Mouse (Mus musculus) CD8-positive naive resting alpha-beta T cell, adult 2 months (primary cell): ENCODE data around the gene Vmn1r55.
A peak's percentile ranks its signal among the peaks of the same experiment; 100 is the strongest.
"Not testable (repeated sequence)": the region's sequence is repeated elsewhere in the genome, so short reads cannot be mapped to it uniquely, and the experiment has no call there.

ENCODE experiments used
- DNase-seq, 2 experiments: peaks; one replicate each; pipeline ENCODE4 v3.0.0; 2022; ENCODE audit warnings: low read depth in 2 of 2, low spot score in 2 of 2

Gene Vmn1r55

GRCm38 (mm10) chr7:5149570-5149969 is at the start of gene Vmn1r55:
Vmn1r55 (minus strand) TSS chr7:5149670.
- DNase-seq: not testable (repeated sequence)

- DNase-seq: not testable (repeated sequence)
Measured at GRCm38 (mm10) chr7:5196647-5197046, 47.2 kb upstream of the Vmn1r55 start, which contains the start of gene Vmn1r56. Vmn1r56 (minus strand) TSS chr7:5196747.

- DNase-seq: peak; percentile 8 to 23
Measured at GRCm38 (mm10) chr7:5125549-5126406, 23.7 kb downstream of the Vmn1r55 start, which contains the start of gene Rasl2-9. Rasl2-9 (minus strand) TSS chr7:5125950.

GRCm38 (mm10) chr7:5125078-5125477 is 24.4 kb downstream of the Vmn1r55 start:
- no peak for DNase-seq

- no peak for DNase-seq
Measured at GRCm38 (mm10) chr7:5116850-5117249, 32.6 kb downstream of the Vmn1r55 start, which contains the start of gene Rfpl4. Rfpl4 (minus strand) TSS chr7:5116950.

GRCm38 (mm10) chr7:5112701-5113100 is 36.8 kb downstream of the Vmn1r55 start:
- no peak for DNase-seq

- DNase-seq: no peak
Measured at GRCm38 (mm10) chr7:5109301-5109700, 40.2 kb downstream of the Vmn1r55 start.

- DNase-seq: no peak
Measured at GRCm38 (mm10) chr7:5108272-5108671, 41.2 kb downstream of the Vmn1r55 start.

GRCm38 (mm10) chr7:5102564-5102963 is 46.9 kb downstream of the Vmn1r55 start:
- no peak for DNase-seq

- no peak for DNase-seq
Measured at GRCm38 (mm10) chr7:5101066-5101663, 48.3 kb downstream of the Vmn1r55 start.

GRCm38 (mm10) chr7:5099796-5100195 is 49.7 kb downstream of the Vmn1r55 start:
- no peak for DNase-seq

GRCm38 (mm10) chr7:5098769-5099168 is 50.7 kb downstream of the Vmn1r55 start:
- no peak for DNase-seq

- no peak for DNase-seq
Measured at GRCm38 (mm10) chr7:5092831-5093510, 56.5 kb downstream of the Vmn1r55 start.

- DNase-seq: no peak
Measured at GRCm38 (mm10) chr7:5092381-5092780, 57.1 kb downstream of the Vmn1r55 start.

- DNase-seq: no peak
Measured at GRCm38 (mm10) chr7:5091008-5091728, 58.3 kb downstream of the Vmn1r55 start.

- DNase-seq: no peak
Measured at GRCm38 (mm10) chr7:5089853-5090252, 59.6 kb downstream of the Vmn1r55 start.

- DNase-seq: no peak
Measured at GRCm38 (mm10) chr7:5087886-5088285, 61.6 kb downstream of the Vmn1r55 start.

GRCm38 (mm10) chr7:5086921-5087440 is 62.5 kb downstream of the Vmn1r55 start:
- DNase-seq: no peak

GRCm38 (mm10) chr7:5085512-5085911 is 64.0 kb downstream of the Vmn1r55 start:
- DNase-seq: no peak

GRCm38 (mm10) chr7:5083325-5084105 is 66.0 kb downstream of the Vmn1r55 start:
- DNase-seq: no peak
